Mouse (Mus musculus) inflammation-experienced regulatory T-cells, adult 6 months (primary cell): ENCODE data around the gene Ube3c. TPM values are rescaled to one million over a fixed set of nuclear protein-coding genes. Genes with fewer than 3 reads are reported as not detected.

ENCODE experiments used
- ATAC-seq: one replicate; pipeline ENCODE4 v1.8.0; 2017
- polyA plus RNA-seq, 3 experiments: library from polyadenylated mRNA; unstranded; fragments of 100-300 nt; shearing (Covaris generic); gene quantifications; one replicate each; pipeline ENCODE4 v1.2.1; 2017

Ube3c gene
- polyA plus RNA-seq, 3 experiments from 2014 or later: 16.3 to 23.7 (median 21.3) TPM

DNA sequence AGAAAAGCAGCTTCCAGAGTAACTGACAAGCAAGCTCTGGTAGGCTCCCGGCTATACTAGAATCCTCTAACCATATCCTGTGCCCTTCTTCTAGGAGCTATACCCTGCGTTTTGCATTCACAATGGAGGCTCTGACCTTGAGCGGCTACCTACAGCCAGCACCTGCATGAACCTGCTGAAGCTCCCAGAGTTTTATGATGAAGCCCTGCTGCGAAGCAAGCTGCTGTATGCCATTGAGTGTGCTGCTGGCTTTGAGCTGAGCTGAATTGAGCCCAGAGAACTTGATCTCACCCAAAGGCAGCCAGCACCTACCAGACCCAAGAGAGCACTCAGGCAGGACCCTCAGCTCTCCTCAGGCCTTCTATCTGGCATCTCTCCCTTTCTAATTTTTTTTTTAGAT lies 105.3 kb downstream of the Ube3c start:
- no peak for ATAC-seq

DNA sequence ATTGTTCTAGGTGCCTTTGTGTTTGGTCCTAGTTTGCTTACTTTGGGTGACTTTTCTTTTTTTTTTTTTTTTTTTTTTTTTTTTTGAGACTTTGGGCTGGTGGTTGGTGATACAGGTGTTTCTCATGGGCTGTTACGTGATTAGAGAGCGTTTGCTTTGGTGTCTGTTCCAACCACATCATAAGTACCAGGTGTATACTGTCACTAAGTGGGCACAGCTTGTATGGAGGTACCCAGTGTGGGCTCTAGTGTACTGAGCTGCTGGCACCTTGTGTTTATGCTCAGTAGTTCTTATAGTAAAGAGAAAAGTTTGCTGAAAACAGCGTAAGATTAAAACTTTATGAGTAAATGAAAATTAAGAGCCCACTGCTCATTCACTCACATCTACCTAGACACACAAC lies 107.4 kb downstream of the Ube3c start:
- ATAC-seq: no peak

DNA sequence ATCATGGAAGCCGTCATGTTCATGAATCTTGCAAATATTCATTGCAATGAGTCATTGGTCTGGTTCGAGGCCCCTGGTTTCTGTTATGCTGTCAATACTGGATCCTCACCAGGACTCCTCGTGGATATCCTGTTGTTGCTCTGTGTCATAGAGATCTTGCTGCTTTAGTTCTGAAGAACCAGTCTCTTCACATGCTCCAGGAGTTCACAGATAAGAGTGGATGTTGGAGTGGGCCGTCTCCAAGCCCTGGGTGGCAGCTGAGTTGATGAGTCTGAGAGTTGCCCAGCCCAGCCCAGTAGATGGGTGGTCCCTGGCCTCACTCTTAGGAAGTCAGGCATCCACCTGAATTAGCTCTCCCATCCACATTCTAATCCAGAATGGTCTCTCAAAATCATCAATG lies 116.0 kb downstream of the Ube3c start:
- no peak for ATAC-seq

DNA sequence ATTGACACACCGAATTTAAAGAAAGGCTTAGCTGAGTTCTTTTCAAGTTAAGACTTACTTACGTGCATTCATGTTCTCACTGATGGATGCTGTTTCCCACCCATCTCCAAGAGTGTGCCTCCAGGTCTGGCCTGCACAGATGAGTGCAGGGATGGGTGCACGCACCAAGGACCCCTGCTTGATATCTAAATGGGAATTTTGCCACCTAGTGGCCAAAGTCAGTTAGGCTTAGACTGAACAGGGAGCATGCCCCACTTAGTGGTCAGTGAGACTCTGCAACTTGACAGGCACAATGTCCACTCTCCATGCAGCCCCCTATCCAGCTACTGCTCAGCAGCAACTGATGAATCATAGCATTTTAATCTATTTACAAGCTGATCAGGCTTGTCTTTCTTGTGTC lies 118.6 kb downstream of the Ube3c start:
- ATAC-seq: no peak

DNA sequence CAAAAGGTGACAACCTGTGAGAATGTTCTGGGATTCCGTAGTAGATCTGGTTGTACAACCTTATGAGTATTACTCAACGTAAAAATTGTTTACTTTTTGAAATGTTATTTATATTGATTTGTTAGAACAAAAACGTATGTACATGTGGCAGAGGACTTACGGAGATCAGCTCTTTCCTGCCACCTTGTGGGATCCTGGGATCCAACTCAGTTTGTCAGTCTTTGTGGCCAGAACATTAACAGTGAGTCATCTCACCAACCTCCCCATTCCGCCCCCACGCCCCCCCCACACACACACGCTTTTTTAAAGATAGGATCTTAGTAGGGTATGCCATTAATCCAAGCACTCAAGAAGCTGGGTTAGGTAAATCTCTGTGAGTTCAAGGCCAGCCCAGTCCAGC lies 119.3 kb downstream of the Ube3c start:
- ATAC-seq: no peak

DNA sequence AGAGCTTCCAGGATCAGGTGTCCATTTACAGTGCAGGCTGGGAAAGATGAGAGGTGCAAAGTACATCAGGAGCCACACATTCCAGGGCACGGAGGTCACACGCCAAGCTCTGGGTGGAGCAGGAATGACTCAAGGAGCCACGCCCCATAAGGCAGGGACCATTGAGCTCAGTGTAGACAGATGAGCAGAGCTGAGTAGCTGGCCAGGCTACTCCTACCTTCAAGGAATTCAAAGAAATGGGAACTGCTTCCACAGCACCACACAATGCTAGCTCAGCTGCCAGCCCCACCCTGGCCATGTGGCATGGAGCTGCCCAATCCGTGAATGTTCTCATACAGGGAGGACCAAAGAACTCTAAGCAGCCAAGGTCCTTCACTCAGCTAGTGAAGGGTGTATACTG lies 129.5 kb downstream of the Ube3c start:
- ATAC-seq: no peak

DNA sequence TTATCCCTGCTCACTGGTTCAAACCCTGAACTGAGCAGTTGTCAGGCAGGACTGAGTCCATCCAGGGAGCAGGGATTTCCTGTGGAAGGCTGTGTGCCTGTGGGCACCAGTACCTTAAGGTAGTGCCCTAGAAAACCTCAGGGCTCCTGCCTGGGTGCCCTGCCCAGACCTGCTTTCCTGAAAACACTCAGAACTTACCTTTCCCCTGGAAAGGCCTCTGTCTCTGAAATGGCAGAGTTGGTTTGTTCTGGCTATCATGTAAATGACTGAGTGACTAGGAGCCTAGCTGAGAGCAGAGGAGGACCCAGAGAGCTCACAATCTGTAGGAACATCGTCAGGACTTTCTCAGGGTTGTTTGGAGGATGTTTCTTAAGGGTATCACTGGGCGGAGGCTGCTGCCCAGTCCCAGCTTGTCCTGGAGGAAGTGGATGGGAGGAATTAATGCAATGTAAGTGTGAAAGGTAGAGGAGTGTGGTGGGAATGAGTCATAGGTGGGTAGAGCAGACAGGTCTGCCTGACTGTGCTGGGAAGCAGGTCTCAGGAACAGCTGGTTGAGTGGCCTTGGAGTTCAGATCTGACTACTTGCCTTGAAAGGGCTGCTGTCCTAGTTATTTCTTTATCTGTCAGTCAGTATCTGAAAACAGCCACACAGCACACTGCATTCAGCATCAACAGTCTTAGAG lies 130.6 kb downstream of the Ube3c start:
- ATAC-seq: no peak

DNA sequence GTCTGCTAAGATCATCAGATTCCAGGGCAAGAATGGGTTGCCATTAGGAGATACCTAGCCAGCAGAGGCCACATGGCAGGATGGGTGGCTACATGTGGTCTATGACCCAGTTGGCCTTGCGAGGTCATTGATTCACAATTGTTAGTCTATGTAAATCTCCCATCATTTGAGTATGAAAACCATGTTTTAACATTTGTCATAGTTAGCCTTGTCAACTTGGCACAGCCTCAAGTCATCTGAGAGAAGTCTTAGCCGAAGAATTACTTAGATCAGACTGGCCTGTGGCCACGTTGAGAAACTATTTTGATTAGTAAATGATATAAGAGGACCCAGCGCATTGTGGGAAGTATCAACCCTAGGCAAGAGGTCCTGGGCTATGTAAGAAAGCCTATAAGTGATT lies 138.2 kb downstream of the Ube3c start:
- no peak for ATAC-seq

DNA sequence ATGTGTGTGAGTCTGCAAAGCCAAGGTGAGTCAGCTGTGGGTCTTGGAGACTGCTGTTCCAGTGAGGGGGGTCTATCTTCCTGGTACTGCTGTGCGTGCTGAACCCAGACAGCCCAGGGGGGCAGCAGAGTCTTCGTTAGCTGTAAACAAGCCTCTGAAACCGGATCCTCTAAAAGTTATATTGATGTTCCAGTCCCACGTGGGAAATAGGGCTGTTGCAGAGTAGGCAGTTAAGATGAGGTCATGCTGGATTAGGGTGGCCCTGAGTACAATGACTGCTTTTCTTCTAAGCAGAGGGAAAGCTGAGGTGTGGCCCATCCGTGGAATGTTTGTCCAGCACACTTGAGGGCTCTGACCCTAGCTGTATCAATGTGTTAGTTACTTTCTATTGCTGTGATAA lies 139.2 kb downstream of the Ube3c start:
- no peak for ATAC-seq

DNA sequence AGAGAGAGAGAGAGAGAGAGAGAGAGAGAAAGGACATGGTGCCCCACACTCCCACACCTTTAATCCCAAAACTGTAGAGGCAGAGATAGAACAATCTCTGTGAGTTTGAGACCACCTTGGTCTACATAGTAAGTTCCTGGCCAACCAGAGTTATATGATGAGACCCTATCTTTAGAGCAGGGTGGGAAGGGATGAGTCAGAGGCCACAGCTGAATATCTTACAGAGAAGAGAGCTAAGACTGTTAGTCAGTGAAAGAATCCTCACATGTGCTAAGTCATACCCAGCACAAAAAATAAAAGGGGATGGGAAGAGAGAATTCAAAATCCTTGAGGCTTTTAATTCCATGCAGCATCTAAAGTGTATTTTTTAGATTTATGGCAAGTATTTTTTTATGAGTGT lies 142.6 kb downstream of the Ube3c start:
- no peak for ATAC-seq

DNA sequence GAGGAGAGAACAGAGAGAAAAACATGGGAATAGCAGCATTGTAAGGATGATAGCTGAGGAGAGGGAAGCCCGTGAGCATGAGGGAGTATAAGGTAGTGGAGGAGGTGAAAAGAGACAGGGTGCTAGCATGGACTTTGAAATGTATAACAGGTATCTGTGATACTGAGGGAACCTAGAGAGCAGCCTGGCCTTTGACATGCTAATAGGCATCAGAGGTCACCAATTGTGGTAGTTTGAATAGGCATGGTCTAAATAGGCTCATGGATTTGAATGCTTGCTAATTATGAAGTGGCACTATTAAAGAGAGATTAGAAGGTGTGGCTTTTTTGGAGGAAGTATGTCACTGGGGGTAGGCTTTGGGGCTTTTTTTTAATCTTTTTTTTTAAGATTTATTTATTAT lies 143.9 kb downstream of the Ube3c start:
- ATAC-seq: no peak

DNA sequence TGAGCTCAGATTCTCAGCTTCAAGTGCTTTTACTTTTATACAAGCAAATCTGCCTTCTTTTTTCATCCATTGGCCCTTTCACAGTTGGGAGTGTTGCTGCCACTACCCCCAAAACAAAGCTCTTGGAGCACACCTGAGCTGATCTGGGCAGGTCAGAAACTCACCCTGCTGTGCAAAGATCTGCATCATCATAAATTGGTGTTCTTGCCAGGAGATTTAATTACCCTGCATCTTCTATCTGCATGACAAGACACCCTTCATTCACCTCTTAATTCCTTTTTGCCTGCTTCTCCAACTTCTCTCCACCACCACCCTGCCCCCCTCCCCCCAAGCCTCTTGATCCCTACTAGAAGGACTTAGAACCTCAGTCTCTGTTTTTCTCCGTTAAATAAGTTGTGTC lies 152.1 kb downstream of the Ube3c start:
- no peak for ATAC-seq

DNA sequence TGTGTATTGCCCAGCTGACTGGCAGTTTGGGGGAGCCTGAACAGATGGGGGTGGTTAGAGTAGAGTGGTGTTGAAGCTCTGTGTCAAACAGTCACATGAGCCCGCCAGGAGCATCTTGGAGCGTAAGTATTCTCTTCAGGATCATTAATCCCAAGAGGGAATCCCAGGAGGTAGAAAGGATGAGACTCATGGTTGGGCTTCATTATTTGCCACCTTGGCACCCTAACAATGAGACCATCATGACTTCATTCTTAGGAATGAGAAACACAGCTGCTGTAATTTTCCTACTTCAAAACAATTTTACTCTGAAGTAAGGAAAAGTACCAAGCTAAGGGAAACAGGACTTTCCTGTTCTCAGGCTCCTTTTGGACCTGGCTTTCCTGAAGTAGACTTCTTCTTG lies 156.3 kb downstream of the Ube3c start:
- ATAC-seq: no peak

Other genes starting within 250 kb of the Ube3c start
- gene Lmbr1, start 190.9 kb upstream of the Ube3c start, polyA plus RNA-seq: 1 to 10 TPM in 1 of 3 experiments, under 1 TPM in 2; 0.50 to 1.5 (median 0.85) TPM
- 10 to 100 TPM in 2 of 3 experiments, 1 to 10 TPM in 1; 7.8 to 14.4 (median 11.4) TPM for gene Nom1, start 134.6 kb upstream of the Ube3c start, polyA plus RNA-seq
- gene Mnx1, start 90.8 kb upstream of the Ube3c start, polyA plus RNA-seq: not detected
- gene Dnajb6, start 166.4 kb downstream of the Ube3c start, polyA plus RNA-seq: 100 to 1,000 TPM in 2 of 3 experiments, 10 to 100 TPM in 1; 97.7 to 163 (median 114) TPM
- gene Gm5129, start 166.7 kb downstream of the Ube3c start, polyA plus RNA-seq: not detected